Mouse (Mus musculus): Measurements from ENCODE around the gene Herc4. TPM values are rescaled to one million over a fixed set of nuclear protein-coding genes. Genes with fewer than 3 reads are reported as not detected.
"Not testable (repeated sequence)": the region's sequence is repeated elsewhere in the genome, so short reads cannot be mapped to it uniquely, and the experiment has no call there.

The Herc4 gene
- polyA plus RNA-seq, 1 experiment from 2014 or later, result 20.9 TPM

DNA sequence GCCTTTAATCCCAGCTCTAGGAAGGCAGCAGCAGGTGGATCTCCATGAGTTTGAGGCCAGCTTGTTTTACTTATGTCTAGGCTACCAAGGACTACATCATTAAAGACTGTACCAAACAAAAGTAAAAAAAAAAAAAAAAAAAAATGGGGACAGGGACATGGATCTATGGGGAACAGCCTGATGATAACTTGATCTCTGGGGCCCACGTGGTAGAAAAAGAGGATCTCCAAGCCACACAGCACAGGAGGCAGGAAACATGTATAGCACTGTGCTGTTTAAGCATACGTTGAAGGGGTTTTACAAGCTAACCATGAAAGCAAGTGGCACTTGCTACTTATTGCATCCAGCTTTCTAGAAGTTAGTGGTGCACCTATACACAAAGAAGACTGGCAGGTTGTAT, 97.7 kb downstream of the Herc4 start:
- no peaks in the 10 kb centered on the region for H3K27me3 ChIP-seq (ENCODE audit: control insufficient read depth, insufficient read depth, low read length)
- H3K27ac ChIP-seq (replicated peaks), result no peak overlapping the region
- no peak for TF ChIP-seq CTCF (IDR thresholded peaks at IDR 0.05; ENCODE audit: low read depth)
- TF ChIP-seq EP300 (optimal IDR thresholded peaks at IDR 0.05), result no peak
- WGBS, result 67% methylated on average over 2 of the region's 2 CpGs
- DNase-seq (ENCODE audit: low spot score) (no peak), ATAC-seq (ENCODE audit: low FRiP score, low TSS enrichment) (no peak)
- H3K4me3 ChIP-seq (ENCODE audit: low read depth, low read length), result no peak overlapping the region
- no peak overlapping the region for H3K4me2 ChIP-seq (replicated peaks; ENCODE audit: low read depth)
- H3K4me1 ChIP-seq (replicated peaks; ENCODE audit: control insufficient read depth, insufficient read depth), result peaks cover 12% of the 10 kb centered on the region
- H3K9ac ChIP-seq (ENCODE audit: low read length), result no peak overlapping the region
- no peaks in the 10 kb centered on the region for H3K36me3 ChIP-seq (ENCODE audit: control insufficient read depth, insufficient read depth, low read length)
- H3K9me3 ChIP-seq (ENCODE audit: control insufficient read depth, low read length), result no peaks in the 10 kb centered on the region

DNA sequence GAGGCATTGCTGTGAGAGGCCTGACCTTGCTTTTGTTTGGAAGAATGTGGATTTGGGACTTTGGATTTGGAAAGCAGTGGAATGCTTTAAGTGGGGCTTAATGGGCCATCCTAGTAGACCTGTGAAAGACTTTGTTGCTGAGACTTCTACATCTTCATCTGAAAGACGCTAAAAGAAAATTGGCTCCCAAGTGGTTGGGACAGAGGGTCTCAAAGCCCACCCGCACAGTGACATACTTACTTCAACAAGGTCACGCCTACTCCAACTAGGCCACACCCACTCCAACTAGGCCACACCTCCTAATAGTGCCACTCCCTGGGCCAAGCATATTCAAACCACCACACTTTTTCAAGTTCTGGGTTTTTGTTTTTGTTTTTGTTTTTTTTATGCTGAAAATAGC, 101.1 kb downstream of the Herc4 start:
- no peak for ATAC-seq (ENCODE audit: low FRiP score, low TSS enrichment)
- TF ChIP-seq CTCF (IDR thresholded peaks at IDR 0.05; ENCODE audit: low read depth) (no peak), EP300 (optimal IDR thresholded peaks at IDR 0.05) (no peak)
- WGBS, result 91% methylated on average over 3 of the region's 3 CpGs

DNA sequence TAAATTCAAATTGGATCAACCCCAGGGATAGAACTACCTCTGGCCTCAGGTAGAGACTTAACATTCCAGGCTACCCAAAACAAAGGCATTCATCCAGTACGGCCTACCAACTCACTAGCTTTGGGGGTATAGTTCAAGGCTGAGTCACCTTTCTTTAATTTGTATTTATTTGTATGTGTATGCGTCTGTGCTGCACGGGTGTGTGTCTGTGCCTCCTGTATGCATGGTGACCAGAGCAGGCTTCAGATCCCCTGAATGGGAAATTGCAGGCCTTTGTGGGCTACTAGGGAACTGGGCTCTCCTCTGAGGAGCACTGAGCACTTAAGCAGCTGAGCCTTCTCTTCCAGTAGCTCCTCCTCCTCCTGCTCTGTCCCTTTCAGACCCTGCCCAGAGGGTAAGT, 104.7 kb downstream of the Herc4 start:
- Histone ChIP-seq H3K27ac (replicated peaks) (no peak overlapping the region), H3K4me1 (replicated peaks; ENCODE audit: control insufficient read depth, insufficient read depth) (no peaks in the 10 kb centered on the region), H3K4me3 (ENCODE audit: low read depth, low read length) (no peak overlapping the region), H3K4me2 (replicated peaks; ENCODE audit: low read depth) (no peak overlapping the region), H3K27me3 (ENCODE audit: control insufficient read depth, insufficient read depth, low read length) (no peaks in the 10 kb centered on the region), H3K36me3 (ENCODE audit: control insufficient read depth, insufficient read depth, low read length) (no peaks in the 10 kb centered on the region), H3K9me3 (ENCODE audit: control insufficient read depth, low read length) (no peaks in the 10 kb centered on the region), H3K9ac (ENCODE audit: low read length) (no peak overlapping the region)
- no peak for TF ChIP-seq CTCF (IDR thresholded peaks at IDR 0.05; ENCODE audit: low read depth)
- TF ChIP-seq EP300 (optimal IDR thresholded peaks at IDR 0.05), result no peak
- WGBS, result 61% methylated on average over 3 of the region's 3 CpGs
- no peak for ATAC-seq (ENCODE audit: low FRiP score, low TSS enrichment)
- DNase-seq (ENCODE audit: low spot score), result no peak

More for the DNA sequence above, 101.1 kb downstream of the Herc4 start:
- Histone ChIP-seq H3K9ac (ENCODE audit: low read length) (no peak overlapping the region), H3K27ac (replicated peaks) (no peak overlapping the region), H3K4me1 (replicated peaks; ENCODE audit: control insufficient read depth, insufficient read depth) (no peaks in the 10 kb centered on the region), H3K36me3 (ENCODE audit: control insufficient read depth, insufficient read depth, low read length) (no peaks in the 10 kb centered on the region), H3K4me2 (replicated peaks; ENCODE audit: low read depth) (no peak overlapping the region), H3K9me3 (ENCODE audit: control insufficient read depth, low read length) (no peaks in the 10 kb centered on the region), H3K27me3 (ENCODE audit: control insufficient read depth, insufficient read depth, low read length) (no peaks in the 10 kb centered on the region), H3K4me3 (ENCODE audit: low read depth, low read length) (no peak overlapping the region)
- DNase-seq (ENCODE audit: low spot score), result no peak

DNA sequence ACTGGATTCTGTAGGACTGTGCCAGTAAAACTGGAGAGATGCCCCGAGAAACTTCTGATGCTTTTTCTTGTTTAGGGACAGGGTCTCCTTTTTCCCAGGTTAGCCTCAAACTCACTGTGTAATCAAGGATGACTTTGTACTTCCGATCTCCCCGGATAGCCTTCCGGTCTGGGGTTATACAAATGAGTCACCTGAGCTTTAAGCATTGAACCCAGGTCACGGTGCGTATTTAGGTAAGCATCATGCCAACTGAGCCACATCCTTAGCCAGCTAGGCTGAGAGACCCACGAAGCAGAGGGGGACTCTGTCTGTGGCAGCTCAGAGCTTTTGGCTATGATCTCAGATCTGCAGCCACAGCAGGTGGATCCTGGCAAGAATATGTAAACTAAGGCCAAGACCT, 107.1 kb downstream of the Herc4 start:
- no peak for DNase-seq (ENCODE audit: low spot score)
- Histone ChIP-seq H3K9me3 (ENCODE audit: control insufficient read depth, low read length) (no peaks in the 10 kb centered on the region), H3K4me2 (replicated peaks; ENCODE audit: low read depth) (no peak overlapping the region), H3K4me1 (replicated peaks; ENCODE audit: control insufficient read depth, insufficient read depth) (no peaks in the 10 kb centered on the region), H3K4me3 (ENCODE audit: low read depth, low read length) (no peak overlapping the region), H3K36me3 (ENCODE audit: control insufficient read depth, insufficient read depth, low read length) (no peaks in the 10 kb centered on the region), H3K9ac (ENCODE audit: low read length) (no peak overlapping the region), H3K27me3 (ENCODE audit: control insufficient read depth, insufficient read depth, low read length) (no peaks in the 10 kb centered on the region), H3K27ac (replicated peaks) (no peak overlapping the region)
- WGBS, result 80% methylated on average over 7 of the region's 7 CpGs
- ATAC-seq (ENCODE audit: low FRiP score, low TSS enrichment), result no peak
- TF ChIP-seq CTCF (IDR thresholded peaks at IDR 0.05; ENCODE audit: low read depth), result no peak
- TF ChIP-seq EP300 (optimal IDR thresholded peaks at IDR 0.05), result no peak

GRCm38 (mm10) chr10:63351099-63351498, 107.5 kb downstream of the Herc4 start:
- not testable (repeated sequence) for H3K4me2 ChIP-seq (replicated peaks; ENCODE audit: low read depth); H3K4me3 ChIP-seq (ENCODE audit: low read depth, low read length); DNase-seq (ENCODE audit: low spot score); H3K27ac ChIP-seq (replicated peaks); H3K27me3 ChIP-seq (ENCODE audit: control insufficient read depth, insufficient read depth, low read length); H3K36me3 ChIP-seq (ENCODE audit: control insufficient read depth, insufficient read depth, low read length); H3K9me3 ChIP-seq (ENCODE audit: control insufficient read depth, low read length); H3K9ac ChIP-seq (ENCODE audit: low read length); H3K4me1 ChIP-seq (replicated peaks; ENCODE audit: control insufficient read depth, insufficient read depth); ATAC-seq (ENCODE audit: low FRiP score, low TSS enrichment)
- 79% methylated on average over 7 of the region's 7 CpGs for whole genome bisulfite sequencing

GRCm38 (mm10) chr10:63352111-63352510, 108.5 kb downstream of the Herc4 start:
- H3K9me3 ChIP-seq (ENCODE audit: control insufficient read depth, low read length), result no peaks in the 10 kb centered on the region
- H3K27ac ChIP-seq (replicated peaks), result no peak overlapping the region
- H3K4me1 ChIP-seq (replicated peaks; ENCODE audit: control insufficient read depth, insufficient read depth), result no peaks in the 10 kb centered on the region
- no peak overlapping the region for H3K9ac ChIP-seq (ENCODE audit: low read length)
- ATAC-seq (ENCODE audit: low FRiP score, low TSS enrichment) (no peak), DNase-seq (ENCODE audit: low spot score) (no peak)
- no peak overlapping the region for H3K4me3 ChIP-seq (ENCODE audit: low read depth, low read length)
- TF ChIP-seq EP300 (optimal IDR thresholded peaks at IDR 0.05) (no peak), CTCF (IDR thresholded peaks at IDR 0.05; ENCODE audit: low read depth) (no peak)
- 71% methylated on average over 5 of the region's 5 CpGs for WGBS
- no peaks in the 10 kb centered on the region for H3K27me3 ChIP-seq (ENCODE audit: control insufficient read depth, insufficient read depth, low read length)
- no peak overlapping the region for H3K4me2 ChIP-seq (replicated peaks; ENCODE audit: low read depth)
- no peaks in the 10 kb centered on the region for H3K36me3 ChIP-seq (ENCODE audit: control insufficient read depth, insufficient read depth, low read length)
